Mouse (Mus musculus) kidney, adult 18-20 months (tissue): ENCODE results near the gene Vmn1r17.
"Not testable (repeated sequence)": the region's sequence is repeated elsewhere in the genome, so short reads cannot be mapped to it uniquely, and the experiment has no call there.

ENCODE experiments used
- DNase-seq: peaks from one replicate; pipeline ENCODE4 v3.0.0; 2021

Vmn1r17 gene

GRCm38 (mm10) chr6:57363627-57364026, at the start of gene Vmn1r17:
Gene Vmn1r17 (minus strand): TSS chr6:57363727.
- no peak for DNase-seq

- DNase-seq, result not testable (repeated sequence)
Measured at GRCm38 (mm10) chr6:57403480-57403879, 40.0 kb upstream of the Vmn1r17 start, which contains the start of gene Vmn1r19. Gene Vmn1r19 (plus strand): TSS chr6:57403780.

- DNase-seq, result no peak
Measured at GRCm38 (mm10) chr6:57395683-57396082, 32.2 kb upstream of the Vmn1r17 start, which contains the start of gene Vmn1r18. Gene Vmn1r18 (minus strand): TSS chr6:57395783.

GRCm38 (mm10) chr6:57367496-57367895, 4.0 kb upstream of the Vmn1r17 start:
- DNase-seq, result no peak

- not testable (repeated sequence) for DNase-seq
Measured at GRCm38 (mm10) chr6:57365866-57366265, 2.3 kb upstream of the Vmn1r17 start.

GRCm38 (mm10) chr6:57356864-57357263, 6.7 kb downstream of the Vmn1r17 start:
- no peak for DNase-seq

- DNase-seq, result no peak
Measured at GRCm38 (mm10) chr6:57329394-57329793, 34.1 kb downstream of the Vmn1r17 start, which contains the start of gene Vmn1r16. Gene Vmn1r16 (minus strand): TSS chr6:57329494.

GRCm38 (mm10) chr6:57326176-57326575, 37.4 kb downstream of the Vmn1r17 start:
- no peak for DNase-seq
